Mouse (Mus musculus) adrenal gland, postnatal 4 days (tissue): ENCODE measurements around the gene Slc9a5. TPM values are rescaled to one million over a fixed set of nuclear protein-coding genes. Genes with fewer than 3 reads are reported as not detected.

Experiments used
- DNase-seq, 2 experiments: peaks; one replicate each; pipeline ENCODE4 v3.0.0; 2021 to 2022; ENCODE audit warnings: low spot score in 2 of 2, mixed read lengths in 2 of 2
- microRNA-seq: library from miRNA; unstranded; fragments of <30 nt; microRNA quantifications from one replicate; pipeline ENCODE4 v1.2.0, GENCODE M21; 2021
- total RNA-seq, 2 experiments: library from RNA; stranded (reverse); gene quantifications; 2 replicates each; pipeline ENCODE4 v1.2.3; 2021

The Slc9a5 gene
- total RNA-seq, 2 experiments from 2014 or later = 5.5 to 5.8 TPM

GRCm38 (mm10) chr8:105404496-105404895 is 55.9 kb downstream of the Slc9a5 start:
- DNase-seq = no peak

DNA sequence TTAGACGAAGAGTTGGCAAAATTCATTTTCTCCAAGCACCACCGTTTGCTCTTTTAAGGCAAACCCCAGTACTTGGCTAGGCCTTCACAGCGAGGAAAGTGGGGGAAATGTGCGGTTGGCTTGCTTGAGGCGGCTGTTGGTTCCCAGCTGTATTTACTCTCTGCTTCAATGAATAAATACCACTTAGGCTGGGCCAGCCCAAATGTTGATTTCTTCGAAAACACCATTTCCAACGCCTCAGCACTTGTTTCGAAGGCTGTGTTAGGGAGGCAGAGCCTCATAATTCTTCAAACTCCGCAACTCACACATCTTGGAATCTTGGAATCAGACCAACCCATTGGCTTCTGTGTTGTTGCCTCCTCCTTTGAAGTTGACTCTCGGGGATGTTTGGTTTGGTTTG is 57.8 kb downstream of the Slc9a5 start:
- no peak for DNase-seq

GRCm38 (mm10) chr8:105408331-105408730 is 59.7 kb downstream of the Slc9a5 start:
- DNase-seq = no peak

DNA sequence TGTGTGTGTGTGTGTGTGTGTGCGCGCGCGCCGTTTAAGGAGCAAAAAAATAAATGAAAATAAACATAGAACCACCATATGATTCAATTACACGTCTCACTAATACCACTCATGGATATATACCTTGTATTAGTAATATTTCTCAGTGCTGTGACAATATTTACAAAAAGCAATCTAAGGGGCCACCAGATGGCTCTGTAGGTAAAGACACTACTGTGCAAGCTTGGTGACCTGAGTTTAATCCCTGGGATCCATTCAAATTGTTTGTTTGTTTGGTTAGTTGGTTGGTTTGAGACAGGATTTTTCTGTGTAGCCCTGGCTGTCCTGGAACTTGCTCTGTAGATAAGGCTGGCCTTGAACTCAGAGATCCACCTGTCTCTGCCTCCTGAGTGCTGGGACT is 61.3 kb downstream of the Slc9a5 start:
- DNase-seq = no peak

GRCm38 (mm10) chr8:105413391-105413790 is 64.7 kb downstream of the Slc9a5 start, which contains the start of the genes Kctd19 and Lrrc36:
TSS of gene Kctd19 (minus strand) at chr8:105413502.
TSS of gene Lrrc36 (plus strand) at chr8:105413571.
- DNase-seq = peak; percentile 16 to 36

GRCm38 (mm10) chr8:105418992-105419391 is 70.3 kb downstream of the Slc9a5 start:
- DNase-seq = no peak

Small RNA genes lying within 50 kb of the gene (microRNA-seq; reads per million reads assigned to microRNA genes)
- gene Gm27320 (not detected), gene Mir328 (1,262 reads per million, percentile 77 among the genes with 10 or more reads in this experiment)

Other genes with a start within 250 kb of the Slc9a5 start
- gene Ces4a, start 217.0 kb upstream of the Slc9a5 start, total RNA-seq = not detected
- gene Cbfb, start 178.2 kb upstream of the Slc9a5 start, total RNA-seq = 10 to 100 TPM; 66.4 to 70.2 TPM
- 10 to 100 TPM; 33.3 to 38.1 TPM for gene D230025D16Rik, start 123.7 kb upstream of the Slc9a5 start, total RNA-seq
- 10 to 100 TPM; 10.4 to 11.3 TPM for gene B3gnt9, start 93.7 kb upstream of the Slc9a5 start, total RNA-seq
- 10 to 100 TPM; 15.9 to 17.4 TPM for gene Tradd, start 84.2 kb upstream of the Slc9a5 start, total RNA-seq
- gene Fbxl8, start 84.2 kb upstream of the Slc9a5 start, total RNA-seq = 1 to 10 TPM; 3.2 to 3.5 TPM
- under 1 TPM; 0.42 to 0.53 TPM for gene Hsf4, start 79.0 kb upstream of the Slc9a5 start, total RNA-seq
- gene Nol3, start 72.7 kb upstream of the Slc9a5 start, total RNA-seq = 1 to 10 TPM; 1.8 to 2.7 TPM
- gene 4931428F04Rik, start 59.0 kb upstream of the Slc9a5 start, total RNA-seq = 10 to 100 TPM in 1 of 2 experiments, 1 to 10 TPM in 1; 9.1 to 10.4 TPM
- gene Exoc3l, start 52.7 kb upstream of the Slc9a5 start, total RNA-seq = 10 to 100 TPM; 25.7 to 30.9 TPM
- gene E2f4, start 51.2 kb upstream of the Slc9a5 start, total RNA-seq = 10 to 100 TPM; 50.5 to 55.7 TPM
- gene Elmo3, start 43.2 kb upstream of the Slc9a5 start, total RNA-seq = 10 to 100 TPM in 1 of 2 experiments, 1 to 10 TPM in 1; 9.2 to 13.6 TPM
- 10 to 100 TPM; 14.3 to 16.3 TPM for gene Lrrc29, start 22.6 kb upstream of the Slc9a5 start, total RNA-seq
- 10 to 100 TPM; 48.5 to 49.2 TPM for gene Tmem208, start 22.5 kb upstream of the Slc9a5 start, total RNA-seq
- gene Fhod1, start 890 bp upstream of the Slc9a5 start, total RNA-seq = 10 to 100 TPM; 17.9 to 18.8 TPM
- gene Plekhg4, start 24.4 kb downstream of the Slc9a5 start, total RNA-seq = 1 to 10 TPM in 1 of 2 experiments, under 1 TPM in 1; 0.25 to 1.2 TPM
- gene Kctd19, start 64.7 kb downstream of the Slc9a5 start, total RNA-seq = not detected
- gene Lrrc36, start 64.7 kb downstream of the Slc9a5 start, total RNA-seq = 1 to 10 TPM; 5.4 to 6.4 TPM
- gene Tppp3, start 122.7 kb downstream of the Slc9a5 start, total RNA-seq = 10 to 100 TPM; 88.4 to 89.4 TPM
- 10 to 100 TPM; 26.2 to 28.6 TPM for gene Zdhhc1, start 148.1 kb downstream of the Slc9a5 start, total RNA-seq
- 10 to 100 TPM in 1 of 2 experiments, 1 to 10 TPM in 1; 3.7 to 15.0 TPM for gene Hsd11b2, start 169.9 kb downstream of the Slc9a5 start, total RNA-seq
- 100 to 1,000 TPM; 103 to 113 TPM for gene Atp6v0d1, start 217.2 kb downstream of the Slc9a5 start, total RNA-seq